Mouse (Mus musculus): ENCODE results near the gene Akr1c18. TPM values are rescaled to one million over a fixed set of nuclear protein-coding genes. Genes with fewer than 3 reads are reported as not detected.
"Not testable (repeated sequence)": the region's sequence is repeated elsewhere in the genome, so short reads cannot be mapped to it uniquely, and the experiment has no call there.

The Akr1c18 gene
- polyA plus RNA-seq, 1 experiment from 2014 or later = not detected

DNA sequence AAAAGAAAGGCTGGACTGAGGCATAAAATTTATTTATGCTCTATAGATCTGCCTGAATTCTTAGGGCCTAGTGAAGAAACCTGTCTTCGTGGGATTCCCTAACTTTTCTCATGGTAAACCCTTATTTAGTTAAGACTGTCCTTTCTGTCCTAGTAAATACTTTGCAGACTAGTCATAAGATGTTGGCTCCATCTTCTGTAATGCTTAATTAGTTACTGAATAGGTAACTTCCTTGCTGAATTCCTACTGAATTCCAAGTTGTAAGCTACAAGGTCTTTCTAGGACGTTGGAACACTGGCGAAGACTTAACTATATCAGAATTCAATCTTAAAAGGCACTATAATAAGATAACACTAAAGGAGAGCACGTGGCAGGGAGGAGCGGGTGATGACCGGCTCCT lies 26.0 kb downstream of the Akr1c18 start:
- not testable (repeated sequence) for ATAC-seq (ENCODE audit: low FRiP score); H3K9me3 ChIP-seq (ENCODE audit: control insufficient read depth, low read length); H3K4me2 ChIP-seq (replicated peaks; ENCODE audit: low read depth, low read length); DNase-seq (ENCODE audit: low spot score); H3K9ac ChIP-seq (ENCODE audit: low read depth, low read length); H3K4me3 ChIP-seq (ENCODE audit: low read depth, low read length); H3K36me3 ChIP-seq (ENCODE audit: control insufficient read depth, insufficient read depth, low read length); H3K27me3 ChIP-seq (ENCODE audit: control insufficient read depth, insufficient read depth, low read length); H3K4me1 ChIP-seq (replicated peaks; ENCODE audit: control insufficient read depth, insufficient read depth, low read length); H3K27ac ChIP-seq (ENCODE audit: low read depth, low read length)
- 91% methylated on average over 6 of the region's 6 CpGs for WGBS

DNA sequence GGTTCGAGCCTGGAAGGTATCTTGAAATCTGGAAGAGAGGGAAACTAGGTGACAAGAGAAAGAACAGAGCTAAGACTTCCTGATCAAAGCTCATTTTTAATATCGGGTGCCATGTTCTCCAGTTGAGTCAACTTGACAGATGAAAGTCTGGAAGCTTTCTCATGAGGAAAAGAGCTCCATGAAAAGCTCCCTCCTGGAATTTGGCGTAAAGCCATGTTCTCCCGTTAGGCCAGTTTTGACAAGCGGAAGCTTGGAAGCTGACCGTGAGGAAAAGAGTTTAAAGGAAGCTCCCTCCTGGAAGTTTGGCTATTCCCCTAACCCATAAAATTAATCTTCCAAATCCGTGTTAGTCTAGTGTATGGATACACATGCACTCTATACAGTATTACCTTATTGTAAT lies 27.3 kb downstream of the Akr1c18 start:
- Histone ChIP-seq H3K9ac (ENCODE audit: low read depth, low read length) (no peak overlapping the region), H3K4me3 (ENCODE audit: low read depth, low read length) (no peak overlapping the region), H3K36me3 (ENCODE audit: control insufficient read depth, insufficient read depth, low read length) (no peaks in the 10 kb centered on the region), H3K4me1 (replicated peaks; ENCODE audit: control insufficient read depth, insufficient read depth, low read length) (no peaks in the 10 kb centered on the region), H3K27ac (ENCODE audit: low read depth, low read length) (no peak overlapping the region), H3K27me3 (ENCODE audit: control insufficient read depth, insufficient read depth, low read length) (no peaks in the 10 kb centered on the region), H3K9me3 (ENCODE audit: control insufficient read depth, low read length) (no peaks in the 10 kb centered on the region), H3K4me2 (replicated peaks; ENCODE audit: low read depth, low read length) (no peak overlapping the region)
- DNase-seq (ENCODE audit: low spot score) (no peak), ATAC-seq (ENCODE audit: low FRiP score) (no peak)
- 94% methylated on average over 7 of the region's 7 CpGs for WGBS

DNA sequence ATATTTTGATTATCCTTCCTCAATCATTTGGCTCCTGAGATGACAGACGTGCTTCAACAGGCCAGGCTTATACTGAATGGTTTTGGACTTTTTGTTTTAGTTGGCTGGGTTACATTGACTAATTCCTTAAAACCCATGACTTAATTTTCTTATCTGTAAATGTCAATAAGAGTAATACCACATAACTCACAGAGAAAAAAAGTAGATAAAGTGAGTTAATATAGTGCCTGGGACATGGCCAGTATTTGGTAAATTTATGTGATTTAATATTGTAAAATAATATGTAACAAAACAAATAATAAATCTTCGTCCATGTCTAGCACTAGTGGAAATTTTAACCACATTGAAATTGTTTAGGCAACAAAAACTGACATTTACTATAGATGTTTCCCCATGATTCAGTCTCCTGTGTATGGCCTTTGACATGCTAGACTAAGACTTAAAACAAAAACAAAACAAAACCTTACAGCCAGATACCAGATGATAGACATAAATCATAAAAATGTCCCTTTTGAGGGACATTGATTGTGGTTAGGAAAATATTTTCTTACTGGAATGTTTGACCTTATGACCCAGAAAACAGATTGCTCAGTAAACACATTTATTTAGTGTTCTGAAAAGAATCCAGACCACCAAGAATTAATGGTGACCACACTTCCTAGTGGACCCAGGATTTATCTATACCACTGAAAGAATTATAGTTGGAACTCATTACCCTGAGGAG lies 31.1 kb downstream of the Akr1c18 start:
- Histone ChIP-seq H3K4me1 (replicated peaks; ENCODE audit: control insufficient read depth, insufficient read depth, low read length) (no peaks in the 10 kb centered on the region), H3K9me3 (ENCODE audit: control insufficient read depth, low read length) (no peaks in the 10 kb centered on the region), H3K36me3 (ENCODE audit: control insufficient read depth, insufficient read depth, low read length) (no peaks in the 10 kb centered on the region), H3K4me2 (replicated peaks; ENCODE audit: low read depth, low read length) (no peak overlapping the region), H3K27ac (ENCODE audit: low read depth, low read length) (no peak overlapping the region), H3K9ac (ENCODE audit: low read depth, low read length) (no peak overlapping the region), H3K4me3 (ENCODE audit: low read depth, low read length) (no peak overlapping the region), H3K27me3 (ENCODE audit: control insufficient read depth, insufficient read depth, low read length) (no peaks in the 10 kb centered on the region)
- 79% methylated on average over 2 of the region's 2 CpGs for WGBS
- DNase-seq (ENCODE audit: low spot score) = no peak
- no peak for ATAC-seq (ENCODE audit: low FRiP score)

DNA sequence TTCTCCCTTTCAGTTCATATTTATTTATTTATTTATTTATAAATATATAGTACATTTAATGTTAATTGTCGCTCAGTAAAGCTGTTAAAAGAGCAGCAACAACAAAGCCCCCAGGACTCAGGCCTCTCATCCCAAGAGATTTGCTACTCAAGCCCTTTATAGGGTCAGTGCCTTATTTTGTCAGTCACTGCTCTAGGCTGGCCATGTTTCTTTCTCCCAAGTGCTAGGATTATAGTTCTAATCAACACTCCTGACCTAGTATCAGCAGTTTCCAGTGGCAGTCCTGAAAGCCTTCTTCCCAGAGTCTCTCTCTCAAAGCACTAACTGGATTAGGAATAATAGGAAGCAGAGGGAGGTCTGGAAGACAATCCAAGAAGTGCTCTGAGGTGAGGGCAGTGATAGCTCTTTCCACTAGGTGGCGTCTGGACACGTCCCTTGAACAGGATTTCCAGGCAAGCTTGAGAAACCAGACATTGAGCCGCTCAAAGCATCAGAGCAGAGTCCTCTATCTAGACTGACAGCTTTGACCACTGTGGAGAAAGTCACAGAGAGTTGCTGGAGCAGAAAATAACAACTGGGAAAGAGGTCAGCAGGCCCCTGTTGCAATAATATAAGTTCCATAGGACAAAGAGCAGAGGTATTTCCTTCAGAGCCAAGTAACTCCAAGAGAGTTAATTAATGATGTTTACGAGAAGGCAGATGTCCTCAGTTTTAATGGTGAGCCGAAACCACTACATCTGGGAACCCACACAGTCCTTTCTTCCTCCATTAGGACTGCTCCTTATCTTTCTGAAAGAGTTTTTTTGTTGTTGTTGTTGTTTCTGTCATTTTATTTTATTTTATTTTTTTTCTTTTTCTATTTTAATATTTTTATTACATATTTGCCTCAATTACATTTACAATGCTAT lies 39.9 kb downstream of the Akr1c18 start:
- WGBS = 37% methylated on average over 6 of the region's 6 CpGs
- no peaks in the 10 kb centered on the region for H3K9me3 ChIP-seq (ENCODE audit: control insufficient read depth, low read length)
- no peaks in the 10 kb centered on the region for H3K4me1 ChIP-seq (replicated peaks; ENCODE audit: control insufficient read depth, insufficient read depth, low read length)
- no peaks in the 10 kb centered on the region for H3K36me3 ChIP-seq (ENCODE audit: control insufficient read depth, insufficient read depth, low read length)
- DNase-seq (ENCODE audit: low spot score) (peak; percentile 80), ATAC-seq (ENCODE audit: low FRiP score) (peak; percentile 93)
- no peak overlapping the region for H3K4me3 ChIP-seq (ENCODE audit: low read depth, low read length)
- H3K27me3 ChIP-seq (ENCODE audit: control insufficient read depth, insufficient read depth, low read length) = no peaks in the 10 kb centered on the region
- H3K4me2 ChIP-seq (replicated peaks; ENCODE audit: low read depth, low read length) = no peak overlapping the region
- H3K9ac ChIP-seq (ENCODE audit: low read depth, low read length) = no peak overlapping the region
- no peak overlapping the region for H3K27ac ChIP-seq (ENCODE audit: low read depth, low read length)

DNA sequence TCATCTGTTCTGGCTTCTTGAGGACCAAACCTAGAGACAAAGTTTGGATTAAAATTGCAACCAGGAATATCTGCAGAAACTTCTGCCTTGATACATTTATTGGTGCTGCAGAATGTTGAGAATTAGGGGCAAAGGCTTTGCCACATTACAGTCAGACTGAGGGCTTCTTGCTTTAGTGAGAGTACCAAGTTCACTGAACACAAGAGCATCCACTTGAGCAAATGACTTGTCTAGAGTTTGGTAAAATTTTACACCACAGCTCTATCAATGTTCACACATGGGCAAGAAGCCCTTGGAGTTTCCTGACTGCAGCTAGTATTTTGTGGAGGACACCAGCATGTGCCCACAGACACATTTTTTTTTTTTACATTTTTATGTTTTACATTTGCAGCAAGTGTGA lies 47.7 kb downstream of the Akr1c18 start:
- ATAC-seq (ENCODE audit: low FRiP score) (no peak), DNase-seq (ENCODE audit: low spot score) (no peak)
- no peaks in the 10 kb centered on the region for H3K36me3 ChIP-seq (ENCODE audit: control insufficient read depth, insufficient read depth, low read length)

DNA sequence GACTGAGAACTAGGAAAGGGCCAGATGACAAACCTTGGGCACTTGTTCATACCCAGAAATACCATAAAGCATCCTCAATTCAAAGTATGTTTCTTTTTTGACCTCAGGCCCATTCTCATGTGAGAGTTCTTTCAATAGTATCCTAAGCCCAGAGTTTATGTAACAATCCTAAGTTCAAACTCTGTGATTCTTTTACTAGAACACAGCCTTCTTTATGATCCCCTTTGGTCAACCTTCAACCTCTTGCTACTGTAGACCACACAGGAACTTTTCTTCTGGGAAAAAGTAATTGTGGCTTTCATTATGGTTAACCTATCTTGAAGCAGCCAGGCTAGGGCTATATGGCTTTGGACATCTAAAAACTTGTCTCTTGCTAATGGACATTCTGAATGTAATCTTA lies 48.8 kb downstream of the Akr1c18 start:
- H3K9me3 ChIP-seq (ENCODE audit: control insufficient read depth, low read length) = no peaks in the 10 kb centered on the region
- no peak overlapping the region for H3K4me3 ChIP-seq (ENCODE audit: low read depth, low read length)
- DNase-seq (ENCODE audit: low spot score) (no peak), ATAC-seq (ENCODE audit: low FRiP score) (no peak)
- H3K27me3 ChIP-seq (ENCODE audit: control insufficient read depth, insufficient read depth, low read length) = no peaks in the 10 kb centered on the region
- no peak overlapping the region for H3K9ac ChIP-seq (ENCODE audit: low read depth, low read length)
- no peak overlapping the region for H3K4me2 ChIP-seq (replicated peaks; ENCODE audit: low read depth, low read length)
- H3K27ac ChIP-seq (ENCODE audit: low read depth, low read length) = no peak overlapping the region
- H3K36me3 ChIP-seq (ENCODE audit: control insufficient read depth, insufficient read depth, low read length) = no peaks in the 10 kb centered on the region
- H3K4me1 ChIP-seq (replicated peaks; ENCODE audit: control insufficient read depth, insufficient read depth, low read length) = no peaks in the 10 kb centered on the region

More for the DNA sequence above, 47.7 kb downstream of the Akr1c18 start:
- H3K4me1 ChIP-seq (replicated peaks; ENCODE audit: control insufficient read depth, insufficient read depth, low read length) = no peaks in the 10 kb centered on the region
- H3K4me3 ChIP-seq (ENCODE audit: low read depth, low read length) = no peak overlapping the region
- H3K27me3 ChIP-seq (ENCODE audit: control insufficient read depth, insufficient read depth, low read length) = no peaks in the 10 kb centered on the region
- no peak overlapping the region for H3K27ac ChIP-seq (ENCODE audit: low read depth, low read length)
- H3K9ac ChIP-seq (ENCODE audit: low read depth, low read length) = no peak overlapping the region
- H3K9me3 ChIP-seq (ENCODE audit: control insufficient read depth, low read length) = no peaks in the 10 kb centered on the region
- no peak overlapping the region for H3K4me2 ChIP-seq (replicated peaks; ENCODE audit: low read depth, low read length)

Other genes starting within 250 kb of the Akr1c18 start
- 31.4 and 33.9 TPM in 2 replicates for gene Net1, start 232.4 kb downstream of the Akr1c18 start, polyA plus RNA-seq (2014; fragmentation: Nextera tagmentation; extraction: Ambion mirVana)
- gene Tubal3, start 232.4 kb downstream of the Akr1c18 start, polyA plus RNA-seq (2014; fragmentation: Nextera tagmentation; extraction: Ambion mirVana) = not detected in 2 replicates
- not detected in 2 replicates for gene Ucn3, start 205.3 kb downstream of the Akr1c18 start, polyA plus RNA-seq (2014; fragmentation: Nextera tagmentation; extraction: Ambion mirVana)
- gene Akr1c14, start 101.6 kb downstream of the Akr1c18 start, polyA plus RNA-seq (2014; fragmentation: Nextera tagmentation; extraction: Ambion mirVana) = 0.06 and 0.22 TPM in 2 replicates
- gene Akr1c13, start 40.5 kb upstream of the Akr1c18 start, polyA plus RNA-seq (2014; fragmentation: Nextera tagmentation; extraction: Ambion mirVana) = 1.0 TPM in 2 replicates
- 0.79 and 0.84 TPM in 2 replicates for gene Akr1c19, start 78.0 kb upstream of the Akr1c18 start, polyA plus RNA-seq (2014; fragmentation: Nextera tagmentation; extraction: Ambion mirVana)
- 0.32 TPM in 1 of 2 replicates, not detected in the other for gene Akr1c12, start 128.8 kb upstream of the Akr1c18 start, polyA plus RNA-seq (2014; fragmentation: Nextera tagmentation; extraction: Ambion mirVana)